Mouse (Mus musculus) heart, embryonic 15.5 days (tissue): ENCODE results near the gene Ptcd2. TPM values are rescaled to one million over a fixed set of nuclear protein-coding genes. Genes with fewer than 3 reads are reported as not detected.

Experiments used
- ATAC-seq: fragments of 200-750 bp; cut with Nextera tagmentation; replicated peaks from 2 replicates; pipeline ENCODE4 v1.8.0; 2017; ENCODE audit warnings: low read depth, moderate TSS enrichment; ENCODE audit not compliant: insufficient number of reproducible peaks, insufficient read depth, low FRiP score
- H3K27ac ChIP-seq: fragments of 300-500 bp; sonication (generic); 2 replicates; pipeline ENCODE4 v1.5.1; 2015; ENCODE audit warnings: mild to moderate bottlenecking, inconsistent platforms
- H3K27me3 ChIP-seq: fragments of 300-500 bp; sonication (generic); 2 replicates; pipeline ENCODE4 v1.6.1; 2015; ENCODE audit warnings: inconsistent platforms
- H3K36me3 ChIP-seq: fragments of 300-500 bp; sonication (generic); 2 replicates; pipeline ENCODE4 v1.6.1; 2015; ENCODE audit warnings: mild to moderate bottlenecking, inconsistent platforms
- H3K4me1 ChIP-seq: fragments of 300-500 bp; sonication (generic); replicated peaks from 2 replicates; pipeline ENCODE4 v1.6.1; 2015; ENCODE audit warnings: inconsistent platforms
- H3K4me2 ChIP-seq: fragments of 300-500 bp; sonication (generic); 2 replicates; pipeline ENCODE4 v1.6.1; 2015; ENCODE audit warnings: inconsistent platforms, mild to moderate bottlenecking, moderate library complexity
- H3K4me3 ChIP-seq: fragments of 300-500 bp; sonication (generic); 2 replicates; pipeline ENCODE4 v1.5.1; 2015; ENCODE audit warnings: mild to moderate bottlenecking, inconsistent platforms
- H3K9ac ChIP-seq: fragments of 300-500 bp; sonication (generic); 2 replicates; pipeline ENCODE4 v1.6.1; 2015; ENCODE audit warnings: mild to moderate bottlenecking, inconsistent platforms
- H3K9me3 ChIP-seq: fragments of 300-500 bp; sonication (generic); replicated peaks from 2 replicates; pipeline ENCODE4 v1.6.1; 2016; ENCODE audit warnings: inconsistent platforms
- WGBS: fragments of 180-500 bp; shearing (Covaris S2); methylation state at CpG from one replicate; pipeline ENCODE4 v1.1.7; 2015; ENCODE audit warnings: mixed read lengths; 5-methylcytosine and 5-hydroxymethylcytosine counted together
- polyA plus RNA-seq: library from polyadenylated mRNA; unstranded; fragments of >200 nt; fragmentation: Nextera tagmentation; extraction: Ambion mirVana; gene quantifications from 2 replicates; pipeline ENCODE4 v1.2.1, GENCODE M21; 2015

Ptcd2 gene
- polyA plus RNA-seq, 1 experiment from 2014 or later = 71.8 TPM

DNA sequence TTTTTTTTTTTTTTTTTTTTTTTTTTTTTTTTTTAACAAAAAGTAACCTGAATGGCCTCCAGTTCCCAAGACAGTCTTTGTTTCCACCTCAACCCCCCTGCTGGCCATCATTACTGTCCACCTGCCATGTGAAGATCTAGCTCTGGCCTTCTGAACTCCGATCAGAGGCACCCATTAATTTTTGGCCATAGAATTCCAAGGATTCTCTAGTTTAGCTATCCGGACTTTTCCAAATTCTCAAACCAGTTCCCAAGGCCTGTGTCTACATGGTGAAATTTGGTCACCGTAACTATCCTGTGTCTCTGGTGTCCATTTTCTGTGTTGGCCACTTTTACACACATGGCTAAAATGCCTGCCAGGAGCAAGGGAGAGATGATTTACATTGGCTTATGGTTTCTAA, 67.0 kb downstream of the Ptcd2 start:
- 94% methylated on average over 3 of the region's 3 CpGs for WGBS
- H3K9ac ChIP-seq = no peak overlapping the region
- no peak overlapping the region for H3K4me3 ChIP-seq
- no peaks in the 10 kb centered on the region for H3K9me3 ChIP-seq
- no peaks in the 10 kb centered on the region for H3K4me1 ChIP-seq
- no peaks in the 10 kb centered on the region for H3K36me3 ChIP-seq
- no peaks in the 10 kb centered on the region for H3K27me3 ChIP-seq
- no peak for ATAC-seq
- H3K4me2 ChIP-seq = no peak overlapping the region
- no peak overlapping the region for H3K27ac ChIP-seq

DNA sequence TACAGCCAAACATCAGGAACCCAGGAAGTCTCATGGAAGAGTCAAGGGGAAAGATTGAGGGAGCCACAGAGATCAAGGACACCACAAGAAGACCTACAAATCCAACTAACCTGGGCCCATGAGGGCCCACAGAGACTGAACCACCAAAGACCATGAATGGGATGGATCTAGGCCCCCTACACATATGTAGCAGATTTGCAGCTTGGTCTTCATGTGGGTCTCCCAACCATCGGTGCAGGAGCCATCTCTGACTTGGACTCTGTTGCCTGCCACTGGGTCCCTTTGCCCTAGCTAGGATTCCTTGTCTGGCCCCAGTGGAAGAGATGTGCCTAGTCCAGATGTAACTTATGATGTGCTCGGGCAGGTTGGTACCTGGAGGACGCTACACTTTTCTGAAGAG, 72.5 kb downstream of the Ptcd2 start:
- no peak overlapping the region for H3K4me2 ChIP-seq
- H3K9me3 ChIP-seq = no peaks in the 10 kb centered on the region
- H3K4me1 ChIP-seq = no peaks in the 10 kb centered on the region
- WGBS = 89% methylated on average over 3 of the region's 3 CpGs
- H3K27me3 ChIP-seq = no peaks in the 10 kb centered on the region
- no peak overlapping the region for H3K27ac ChIP-seq
- ATAC-seq = no peak
- H3K9ac ChIP-seq = no peak overlapping the region
- no peak overlapping the region for H3K4me3 ChIP-seq
- H3K36me3 ChIP-seq = no peaks in the 10 kb centered on the region

Other genes with a start within 250 kb of the Ptcd2 start
- gene Zfp366, start 159.9 kb downstream of the Ptcd2 start, polyA plus RNA-seq = 0.58 and 0.62 TPM in 2 replicates
- 77.5 and 78.5 TPM in 2 replicates for gene Mrps27, start 81 bp upstream of the Ptcd2 start, polyA plus RNA-seq
- 99.2 and 110 TPM in 2 replicates for gene Map1b, start 171.8 kb upstream of the Ptcd2 start, polyA plus RNA-seq